Mouse (Mus musculus): ENCODE data around the gene Fam214b.

GRCm38 (mm10) chr4:43040114-43040572 lies 5.9 kb downstream of the Fam214b start:
- TF ChIP-seq CTCF (IDR thresholded peaks at IDR 0.05; ENCODE audit: low read depth, low read length), result no peak
- TF ChIP-seq POLR2A (IDR thresholded peaks at IDR 0.05; ENCODE audit: extremely low read depth, insufficient read depth, low read length), result peak; percentile 85; the same call in 1 of the 2 replicates

All from liver, adult 2 months (tissue).